Mouse (Mus musculus) retina, postnatal 7 days (tissue): ENCODE data around the gene Slc25a21.
A peak's percentile ranks its signal among the peaks of the same experiment; 100 is the strongest.
"Not testable (repeated sequence)": the region's sequence is repeated elsewhere in the genome, so short reads cannot be mapped to it uniquely, and the experiment has no call there.

Experiments used
- DNase-seq: peaks from one replicate; pipeline ENCODE4 v3.0.0-alpha.2; 2012; ENCODE audit warnings: low read depth, low spot score

Slc25a21 gene

DNA sequence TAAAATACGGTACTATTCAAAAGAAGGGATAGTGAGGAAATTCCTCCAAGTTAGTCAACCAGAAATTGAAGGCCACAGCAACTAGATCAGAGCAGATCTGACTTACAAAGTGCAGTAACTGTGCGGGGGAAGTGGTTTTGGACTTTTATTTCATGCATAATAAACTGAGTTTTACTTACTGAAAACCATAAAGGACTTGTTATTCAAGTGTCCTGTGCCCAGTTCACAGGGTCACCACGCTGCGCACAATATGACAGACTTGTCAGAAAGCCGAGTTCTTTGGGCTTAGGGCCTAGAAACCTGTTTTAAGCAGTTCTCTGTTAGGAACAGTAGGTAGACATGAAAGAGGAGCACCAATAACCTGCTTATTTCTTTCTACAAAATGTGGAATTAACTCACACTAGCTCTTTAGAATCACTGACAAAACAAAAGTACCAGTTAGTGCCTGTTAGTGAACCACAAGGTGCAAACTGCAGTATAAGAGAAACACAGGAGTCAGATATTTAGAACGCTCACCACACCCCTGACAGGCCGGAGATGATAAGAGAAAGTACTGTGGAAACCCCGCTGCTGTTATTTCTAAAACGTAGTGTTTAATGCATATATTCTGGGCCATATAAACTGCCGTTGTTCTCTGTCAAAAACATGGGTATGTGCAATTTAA is at the start of gene Slc25a21:
Gene Slc25a21 (minus strand): TSS at position 110 of the 664 bp plus-strand sequence.
- no peak for DNase-seq

GRCm38 (mm10) chr12:57243671-57244495 is 46.6 kb upstream of the Slc25a21 start:
- no peak for DNase-seq

DNA sequence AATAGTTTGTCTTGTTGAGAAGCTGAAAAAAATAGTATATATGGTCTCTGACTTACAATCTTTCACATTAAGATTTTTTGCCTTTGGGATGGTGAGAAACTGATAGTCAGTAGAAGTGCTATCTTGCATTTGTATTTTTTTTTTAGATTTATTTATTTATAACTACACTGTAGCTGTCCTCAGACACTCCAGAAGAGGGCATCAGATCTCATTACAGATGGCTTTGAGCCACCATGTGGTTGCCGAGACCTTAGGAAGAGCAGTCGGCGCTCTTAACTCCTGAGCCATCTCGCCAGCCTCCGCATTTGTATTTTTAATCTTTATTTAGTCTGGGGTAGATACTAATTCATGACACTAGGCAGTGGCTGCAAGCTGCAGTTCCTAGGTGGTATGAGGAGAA is 36.1 kb upstream of the Slc25a21 start:
- DNase-seq: no peak

GRCm38 (mm10) chr12:57231085-57231875 is 34.0 kb upstream of the Slc25a21 start:
- DNase-seq: no peak

- DNase-seq: peak; percentile 89
Measured at GRCm38 (mm10) chr12:57230192-57230706, 33.0 kb upstream of the Slc25a21 start, which contains the start of the genes Prps1l3 and Mipol1. Gene Prps1l3 (plus strand): TSS chr12:57230412. Gene Mipol1 (plus strand): TSS chr12:57230427.

GRCm38 (mm10) chr12:57229703-57230102 is 32.4 kb upstream of the Slc25a21 start:
- DNase-seq: no peak

DNA sequence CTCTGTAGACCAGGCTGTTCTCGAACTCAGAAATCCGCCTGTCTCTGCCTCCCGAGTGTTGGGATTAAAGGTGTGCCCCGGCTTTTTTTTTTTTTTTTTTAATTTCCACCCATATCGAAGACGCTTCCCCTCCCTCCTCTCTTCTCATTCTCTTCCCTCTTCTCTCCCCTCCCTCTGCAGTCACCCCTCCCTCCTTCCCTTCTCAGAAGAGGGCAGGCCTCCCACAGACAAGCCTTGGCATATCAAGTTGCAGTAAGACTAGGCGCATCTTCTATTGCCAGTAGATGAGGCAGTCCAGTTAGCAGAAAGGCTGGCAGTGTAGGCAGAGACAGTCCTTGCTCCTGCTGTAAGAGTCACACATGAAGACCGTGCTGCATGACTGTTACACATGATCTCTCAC is 30.5 kb upstream of the Slc25a21 start:
- DNase-seq: no peak

GRCm38 (mm10) chr12:57226411-57226810 is 29.1 kb upstream of the Slc25a21 start:
- DNase-seq: no peak

DNA sequence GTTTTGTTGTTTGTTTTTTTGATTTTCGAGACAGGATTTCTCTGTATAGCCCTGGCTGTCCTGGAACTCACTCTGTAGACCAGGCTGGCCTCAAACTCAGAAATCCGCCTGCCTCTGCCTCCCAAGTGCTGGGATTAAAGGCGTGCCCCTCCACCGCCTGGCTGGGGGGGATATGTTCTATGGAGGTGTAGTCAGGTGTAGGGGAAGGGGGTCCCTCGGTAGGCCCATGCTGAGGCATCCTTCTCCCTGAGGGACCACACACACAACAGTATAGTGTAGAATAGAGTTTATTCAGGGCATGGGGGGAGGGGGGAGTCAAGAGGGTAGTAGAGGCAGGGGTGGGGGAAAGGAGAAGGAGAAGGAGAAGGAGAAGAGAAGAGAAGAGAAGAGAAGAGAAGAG is 15.2 kb upstream of the Slc25a21 start:
- DNase-seq: not testable (repeated sequence)

- DNase-seq: no peak
Measured at GRCm38 (mm10) chr12:57211353-57212311, 14.4 kb upstream of the Slc25a21 start.

- DNase-seq: no peak
Measured at GRCm38 (mm10) chr12:57204276-57204851, 7.1 kb upstream of the Slc25a21 start.

GRCm38 (mm10) chr12:57201901-57202300 is 4.6 kb upstream of the Slc25a21 start:
- no peak for DNase-seq

DNA sequence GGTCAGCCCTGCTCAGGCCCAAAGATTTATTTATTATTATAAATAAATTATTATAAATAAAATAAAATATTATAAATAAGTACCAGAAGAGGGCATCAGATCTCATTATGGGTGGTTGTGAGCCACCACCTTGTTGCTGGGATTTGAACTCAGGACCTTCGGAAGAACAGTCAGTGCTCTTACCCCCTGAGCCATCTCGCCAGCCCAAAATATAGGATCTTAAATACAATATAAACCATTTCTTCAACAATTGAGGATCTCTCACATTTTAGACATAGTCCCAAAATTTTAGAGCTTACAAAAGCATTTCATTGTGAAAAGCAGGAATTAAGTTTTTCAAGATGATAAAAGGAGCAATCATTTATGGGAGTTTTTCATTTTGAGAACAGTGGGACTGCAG is 2.2 kb upstream of the Slc25a21 start:
- no peak for DNase-seq

DNA sequence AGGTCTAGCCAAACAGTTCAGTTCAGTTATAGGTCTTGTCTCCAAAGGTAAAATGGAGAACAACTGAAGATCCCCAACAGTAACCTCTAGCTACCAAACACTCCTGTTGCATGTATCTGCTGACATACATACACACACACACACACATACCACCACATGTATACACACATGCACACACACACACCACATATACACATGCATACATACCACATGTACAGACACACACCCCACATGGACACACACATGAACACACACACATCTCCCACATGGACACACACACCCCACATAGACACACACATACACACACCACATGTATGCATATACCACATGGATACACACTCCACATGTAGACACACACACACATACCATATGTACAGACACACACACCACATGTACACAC is 997 bp upstream of the Slc25a21 start:
- no peak for DNase-seq

- no peak for DNase-seq
Measured at GRCm38 (mm10) chr12:57196608-57197362, 487 bp downstream of the Slc25a21 start.

GRCm38 (mm10) chr12:57196286-57196607 is 1.0 kb downstream of the Slc25a21 start:
- no peak for DNase-seq

GRCm38 (mm10) chr12:57194609-57195008 is 2.7 kb downstream of the Slc25a21 start:
- DNase-seq: no peak

DNA sequence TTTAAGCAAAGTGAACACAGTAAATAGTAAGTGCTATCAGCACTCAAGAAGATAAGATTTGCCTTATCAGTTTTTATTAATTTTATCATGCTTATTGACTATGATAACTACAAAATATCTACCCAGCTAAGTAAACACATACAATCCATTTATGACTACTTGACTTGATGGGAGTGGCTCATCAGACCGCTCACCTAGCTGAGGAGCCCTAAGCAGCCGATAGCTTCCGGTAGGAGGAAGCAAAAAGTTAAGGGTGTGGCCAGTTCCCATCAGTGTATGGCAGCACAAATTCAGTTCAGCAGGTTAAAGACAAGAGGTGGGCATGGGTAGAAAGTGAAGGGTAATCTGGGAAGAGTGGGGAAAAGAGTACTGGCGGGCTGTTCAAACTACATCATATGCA is 10.2 kb downstream of the Slc25a21 start:
- no peak for DNase-seq

DNA sequence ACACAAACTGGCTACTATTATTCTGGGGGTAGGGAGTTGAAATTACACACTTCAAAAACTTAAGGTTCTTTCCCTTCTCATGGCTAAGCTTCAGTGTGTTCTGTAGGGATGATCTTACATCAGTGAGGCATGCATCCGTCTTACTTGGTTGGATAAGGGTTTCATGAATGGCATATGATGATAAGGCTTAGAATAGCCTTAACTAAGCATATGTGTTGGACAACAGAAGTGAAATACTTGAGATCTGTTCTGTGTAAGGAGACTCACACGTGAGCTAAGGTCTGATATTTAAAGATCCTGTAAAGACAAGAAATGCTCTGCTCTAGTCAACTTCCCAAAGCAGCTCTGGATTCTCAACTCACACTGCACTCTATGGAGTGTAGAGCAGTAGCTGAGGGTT is 11.1 kb downstream of the Slc25a21 start:
- DNase-seq: no peak

- DNase-seq: no peak
Measured at GRCm38 (mm10) chr12:57185475-57185874, 11.8 kb downstream of the Slc25a21 start.
